9 mouse cellular contexts compared by ENCODE assay signal in genomic region chr9:49757986-49758385, GRCm38 (mm10). TPM values are rescaled to one million over a fixed set of nuclear protein-coding genes. Genes with fewer than 3 reads are reported as not detected.
DNase-seq lines count a peak whose midpoint lies in the region; ATAC-seq lines count a peak whose summit lies in the region.
"Had no signal": no experiment of that assay in that cellular context is flagged by ENCODE, and none has a peak within 500 bp of the region (broad histone marks: within the 10 kb centered on the region; RNA-seq: fewer than 3 reads in every experiment).

No protein-coding gene starts in this region.

- H3K9ac ChIP-seq in heart, embryonic 14.5 days (ENCODE audit: low read length) = no peak overlapping the region
- H3K9ac ChIP-seq in limb, embryonic 15.5 days = no peak overlapping the region

- H3K9me3 ChIP-seq in heart, embryonic 14.5 days (ENCODE audit: control insufficient read depth, low read length) = no peaks in the 10 kb centered on the region
- H3K9me3 ChIP-seq in limb, embryonic 15.5 days = no peaks in the 10 kb centered on the region

- H3K36me3 ChIP-seq in heart, embryonic 14.5 days (ENCODE audit: control insufficient read depth, insufficient read depth, low read length) = no peaks in the 10 kb centered on the region
- H3K36me3 ChIP-seq in limb, embryonic 15.5 days = no peaks in the 10 kb centered on the region

- 63% methylated on average over 12 of the region's 12 CpGs for WGBS in heart, embryonic 14.5 days
- 44% methylated on average over 12 of the region's 12 CpGs for WGBS in limb, embryonic 15.5 days

- no peak for ATAC-seq in heart, embryonic 14.5 days (ENCODE audit: insufficient number of reproducible peaks, insufficient read depth, low FRiP score, low read depth)
- ATAC-seq in limb, embryonic 15.5 days (ENCODE audit: insufficient number of reproducible peaks, low FRiP score, low TSS enrichment, low read depth) = no peak

- H3K4me2 ChIP-seq in heart, embryonic 14.5 days (ENCODE audit: low read length) = no peak overlapping the region
- no peak overlapping the region for H3K4me2 ChIP-seq in limb, embryonic 15.5 days

- no peaks in the 10 kb centered on the region for H3K27me3 ChIP-seq in heart, embryonic 14.5 days (ENCODE audit: control insufficient read depth, insufficient read depth, low read length)
- no peaks in the 10 kb centered on the region for H3K27me3 ChIP-seq in limb, embryonic 15.5 days

- intact Hi-C loops in heart, postnatal 36 days (cut with DNase I) = no loop called here

- peak overlapping the region; percentile 61 to 69 for H3K27ac ChIP-seq in heart, embryonic 14.5 days (replicated peaks in 1 of 2; ENCODE audit: control insufficient read depth in 1 of 2, insufficient read depth in 1 of 2, low read depth in 2 of 2, low read length in 2 of 2)
- peak overlapping the region; percentile 11; the same call in 1 of the 2 replicates for H3K27ac ChIP-seq in limb, embryonic 15.5 days

- no peak overlapping the region for H3K4me3 ChIP-seq in heart, embryonic 14.5 days (ENCODE audit: control insufficient read depth in 1 of 2, insufficient read depth in 1 of 2, low read depth in 1 of 2, low read length in 2 of 2)
- H3K4me3 ChIP-seq in limb, embryonic 15.5 days = no peak overlapping the region

- H3K4me1 ChIP-seq in heart, embryonic 14.5 days (ENCODE audit: control insufficient read depth in 2 of 2, insufficient read depth in 2 of 2, low read length in 2 of 2) = peaks cover 14 to 41% of the 10 kb centered on the region in 2 experiments
- peaks cover 8% of the 10 kb centered on the region for H3K4me1 ChIP-seq in limb, embryonic 15.5 days

- no peak for DNase-seq in heart, postnatal 36 days
- DNase-seq in MN1 (ENCODE audit: low spot score) = peak; percentile 17
- peak; percentile 77 to 81 for DNase-seq in cerebellum, postnatal 10 days
- no peak for DNase-seq in urinary bladder, postnatal 25 days (ENCODE audit: low spot score)
- DNase-seq in thymus, postnatal 10 days (ENCODE audit: low spot score in 2 of 2) = no peak
- DNase-seq in kidney, postnatal 14 days = no peak
- DNase-seq: thymus, postnatal 25 days had no signal

RNA-seq across cellular contexts. Expression of gene Ncam1, which starts 40.7 kb away (rescaled TPM):
- 104 and 117 TPM in 2 replicates for polyA plus RNA-seq in heart, embryonic 14.5 days (2014; fragmentation: Nextera tagmentation; extraction: Ambion mirVana)
- total RNA-seq in heart, postnatal 36 days (2021) = 1 to 10 TPM; 4.5 to 6.0 TPM
- polyA plus RNA-seq in limb, embryonic 15.5 days (2015; fragmentation: Nextera tagmentation; extraction: Ambion mirVana) = 79.1 and 101 TPM in 2 replicates

Comparison
In these comparisons a context has a peak if more than half of its experiments do, and no peak if none do; other contexts are left out.
1. DNase-seq: peak in MN1 (single experiment) and cerebellum, postnatal 10 days (2 of 2); none in heart, postnatal 36 days (0 of 2), urinary bladder, postnatal 25 days (single experiment), thymus, postnatal 10 days (0 of 2) and kidney, postnatal 14 days (single experiment).